Mouse (Mus musculus): ENCODE results near the gene Lamb2.

Gene Lamb2

DNA sequence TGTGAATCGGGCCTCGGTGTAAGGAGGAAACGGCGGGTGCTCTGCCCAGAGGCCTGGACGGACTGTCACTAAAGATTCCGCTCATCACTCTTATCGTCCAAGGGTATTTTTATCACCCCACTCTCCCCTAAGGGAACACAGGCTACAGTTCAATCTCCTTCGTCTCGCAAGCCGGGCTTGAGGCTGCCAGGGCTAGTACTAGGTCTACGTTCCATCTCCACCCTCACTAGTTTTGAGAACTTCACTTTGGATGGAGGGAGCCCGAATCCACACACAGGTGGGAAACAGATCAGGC, 11.7 kb downstream of the Lamb2 start:
- no peak for DNase-seq (ENCODE audit: low read depth, low spot score)

DNA sequence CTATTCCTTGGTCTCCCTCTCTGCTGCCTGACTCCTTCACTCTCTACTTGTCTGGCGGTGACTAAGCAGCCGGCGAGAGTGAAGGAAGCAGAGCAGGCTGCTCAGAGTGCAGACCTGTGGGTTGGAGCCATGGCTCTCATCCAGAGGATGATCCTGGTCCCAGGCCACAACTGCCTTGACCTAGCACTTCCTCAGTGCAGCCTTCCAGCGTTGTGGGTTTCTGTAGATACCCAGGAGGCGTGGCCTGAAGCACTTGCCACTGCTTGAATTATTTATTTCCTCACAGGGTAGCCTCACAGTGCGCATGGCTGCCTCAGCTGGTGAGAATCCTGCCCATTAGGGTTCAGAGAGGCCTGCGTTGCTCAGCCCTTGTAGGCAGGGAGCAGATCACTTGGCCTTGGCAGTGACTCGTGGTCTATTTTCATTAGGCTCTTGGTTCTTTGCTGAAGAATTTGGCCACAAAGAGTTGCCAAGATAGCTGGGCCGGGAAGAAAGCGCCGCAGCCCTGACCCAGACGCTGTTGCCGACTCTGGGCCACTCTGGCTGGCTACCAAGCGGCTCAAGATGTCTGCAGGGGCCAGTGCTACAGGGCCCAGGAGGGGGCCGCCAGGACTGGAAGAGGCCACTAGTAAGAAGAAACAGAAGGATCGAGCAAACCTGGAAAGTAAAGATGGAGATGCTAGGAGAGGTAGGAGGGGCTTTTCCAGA, 12.7 kb downstream of the Lamb2 start:
- peak; percentile 64 for DNase-seq (ENCODE audit: low read depth, low spot score)

DNA sequence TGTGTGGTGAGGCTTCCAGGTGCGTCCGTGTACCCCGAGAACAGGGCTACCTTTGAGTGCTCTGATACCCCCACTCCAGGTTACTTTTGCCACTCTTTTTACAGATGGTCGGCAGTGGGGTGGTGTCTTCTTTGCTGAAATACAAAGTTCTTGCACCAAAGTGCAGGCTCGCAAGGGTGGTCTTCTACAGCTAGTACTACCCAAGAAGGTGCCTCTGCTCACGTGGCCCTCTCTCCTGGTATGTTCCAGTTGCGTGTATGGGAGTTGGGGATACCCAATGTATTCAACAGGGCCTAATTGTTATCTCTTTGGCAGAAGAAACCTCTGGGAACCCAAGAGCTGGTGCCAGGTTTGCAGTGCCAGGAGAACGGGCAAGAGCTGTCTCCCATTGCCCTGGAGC, 13.7 kb downstream of the Lamb2 start:
- DNase-seq (ENCODE audit: low read depth, low spot score): no peak

DNA sequence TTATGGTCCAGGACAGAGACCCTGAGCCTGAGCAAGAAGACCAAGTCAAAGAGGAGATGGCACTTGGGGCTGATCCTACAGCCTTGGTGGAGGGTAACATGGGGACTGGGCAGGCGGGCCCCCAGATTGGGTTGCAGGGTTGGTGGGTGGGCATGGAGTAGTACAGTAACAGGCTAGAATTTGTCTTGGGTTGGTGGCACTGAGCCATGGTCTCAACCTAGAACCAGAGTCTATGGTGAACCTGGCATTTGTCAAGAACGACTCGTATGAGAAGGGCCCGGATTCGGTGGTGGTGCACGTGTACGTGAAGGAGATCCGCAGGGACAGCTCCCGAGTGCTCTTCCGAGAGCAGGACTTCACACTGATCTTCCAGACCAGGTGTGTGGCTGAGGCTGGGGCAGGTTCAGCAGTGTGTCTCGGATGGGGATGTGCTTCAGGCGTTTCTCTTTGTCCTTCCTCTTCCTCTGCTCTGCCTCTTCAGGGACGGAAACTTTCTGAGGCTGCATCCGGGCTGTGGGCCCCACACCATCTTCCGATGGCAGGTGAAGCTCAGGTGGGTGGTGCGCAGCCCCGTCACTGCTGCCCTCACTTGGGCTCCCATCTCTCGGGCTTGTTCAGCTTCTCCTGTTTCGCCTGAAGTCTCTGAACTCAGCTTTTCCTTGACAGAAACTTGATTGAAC, 14.8 kb downstream of the Lamb2 start:
- no peak for DNase-seq (ENCODE audit: low read depth, low spot score)

- no peak for DNase-seq (ENCODE audit: low read depth, low spot score)
These were observed 15.4 kb downstream of the Lamb2 start for GRCm38 (mm10) chr9:108494905-108495304.

- DNase-seq (ENCODE audit: low read depth, low spot score): no peak
These were observed 19.7 kb downstream of the Lamb2 start for GRCm38 (mm10) chr9:108499231-108499630.

- DNase-seq (ENCODE audit: low read depth, low spot score): no peak
These were observed 20.4 kb downstream of the Lamb2 start for GRCm38 (mm10) chr9:108499943-108500342.

- DNase-seq (ENCODE audit: low read depth, low spot score): no peak
These were observed 27.4 kb downstream of the Lamb2 start for GRCm38 (mm10) chr9:108506901-108507300.

DNA sequence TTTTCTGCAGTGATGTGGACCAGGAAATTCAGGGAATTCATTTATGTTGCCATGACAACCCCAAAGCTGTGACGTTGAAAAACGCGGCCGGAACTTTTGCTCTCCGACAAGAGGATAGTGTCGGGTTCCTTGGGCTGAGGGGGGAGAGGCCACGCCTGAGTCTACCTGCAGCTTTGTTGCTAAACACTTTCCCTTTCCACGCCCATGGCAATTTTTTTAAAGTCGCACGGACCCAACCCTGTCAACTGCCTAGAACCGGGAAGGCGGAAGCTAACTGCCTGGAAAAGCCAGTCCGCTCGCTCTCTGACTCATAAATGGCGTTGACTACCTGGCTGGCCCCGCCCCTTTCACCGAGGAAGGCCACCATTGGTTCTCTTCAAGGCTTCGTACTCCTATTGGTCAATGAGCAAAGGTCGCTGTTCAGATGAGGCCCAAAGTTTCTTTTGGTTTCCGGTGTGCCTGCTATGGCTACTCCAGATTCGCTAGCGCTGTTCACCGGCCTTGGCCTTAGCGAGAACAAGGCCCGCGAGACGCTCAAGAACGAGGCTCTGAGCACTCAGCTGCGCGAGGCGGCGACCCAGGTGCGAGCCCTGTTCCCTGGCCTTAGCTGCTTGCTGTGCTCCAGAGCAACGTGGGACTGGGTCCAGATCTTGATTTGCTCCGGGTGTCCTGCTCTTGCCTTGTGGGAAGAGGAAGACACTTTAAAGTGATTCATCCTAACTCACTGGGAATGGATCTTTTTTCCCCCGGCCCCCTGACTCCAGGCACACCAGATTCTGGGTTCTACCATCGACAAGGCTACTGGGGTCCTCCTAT, 28.3 kb downstream of the Lamb2 start, which contains the start of gene Qars:
Gene Qars, plus strand, starts transcription at position 88 of the 816 bp plus-strand sequence.
- DNase-seq (ENCODE audit: low read depth, low spot score): peak; percentile 98

GRCm38 (mm10) chr9:108508776-108509175, 29.2 kb downstream of the Lamb2 start:
- no peak for DNase-seq (ENCODE audit: low read depth, low spot score)

GRCm38 (mm10) chr9:108516380-108517251, 37.1 kb downstream of the Lamb2 start, which contains the start of gene Qrich1:
Gene Qrich1, plus strand, starts transcription at chr9:108516806.
- DNase-seq (ENCODE audit: low read depth, low spot score): peak; percentile 99

GRCm38 (mm10) chr9:108517253-108517930, 37.9 kb downstream of the Lamb2 start:
- DNase-seq (ENCODE audit: low read depth, low spot score): peak; percentile 90

- DNase-seq (ENCODE audit: low read depth, low spot score): peak; percentile 78
These were observed 38.4 kb downstream of the Lamb2 start for GRCm38 (mm10) chr9:108517931-108518332.

- DNase-seq (ENCODE audit: low read depth, low spot score): no peak
These were observed 42.1 kb downstream of the Lamb2 start for GRCm38 (mm10) chr9:108521604-108522003.

DNA sequence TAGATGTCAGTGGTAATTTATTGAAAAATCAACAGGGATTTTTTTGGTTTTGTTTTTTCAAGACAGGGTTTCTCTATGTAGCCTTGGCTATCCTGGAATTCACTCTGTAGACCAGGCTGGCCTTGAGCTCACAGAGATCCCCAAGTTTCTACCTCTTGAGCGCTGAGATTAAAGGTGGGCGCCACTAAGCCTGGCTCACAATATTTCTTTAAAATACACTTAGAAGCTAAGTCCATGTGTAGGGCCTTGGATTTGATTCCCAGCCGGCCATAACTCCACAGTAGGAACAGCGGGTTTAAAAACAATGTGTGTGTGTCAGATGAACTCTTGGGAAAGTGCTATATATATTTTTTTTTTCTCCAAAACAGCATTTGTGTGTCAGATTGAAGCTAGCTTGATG, 43.8 kb downstream of the Lamb2 start:
- DNase-seq (ENCODE audit: low read depth, low spot score): no peak

DNA sequence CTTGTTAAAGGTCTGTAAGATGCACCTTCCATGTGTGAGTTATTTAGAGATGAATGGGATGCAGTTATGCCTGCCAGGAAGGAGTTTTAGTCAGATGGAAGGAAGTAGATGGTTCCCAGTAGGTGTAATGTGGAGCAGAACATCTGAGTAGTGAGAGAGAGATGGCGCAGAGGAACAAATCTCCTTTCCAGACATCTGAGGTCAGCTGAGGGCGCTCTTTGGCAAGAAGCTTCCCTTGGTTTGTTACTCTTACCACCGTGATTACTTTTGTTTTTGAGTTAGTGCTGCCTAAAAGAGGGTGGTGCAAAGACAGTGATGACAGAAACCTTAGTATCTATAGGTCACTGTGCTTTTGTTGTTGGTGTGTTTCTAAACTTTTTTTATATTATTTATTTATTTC, 45.9 kb downstream of the Lamb2 start:
- no peak for DNase-seq (ENCODE audit: low read depth, low spot score)

DNA sequence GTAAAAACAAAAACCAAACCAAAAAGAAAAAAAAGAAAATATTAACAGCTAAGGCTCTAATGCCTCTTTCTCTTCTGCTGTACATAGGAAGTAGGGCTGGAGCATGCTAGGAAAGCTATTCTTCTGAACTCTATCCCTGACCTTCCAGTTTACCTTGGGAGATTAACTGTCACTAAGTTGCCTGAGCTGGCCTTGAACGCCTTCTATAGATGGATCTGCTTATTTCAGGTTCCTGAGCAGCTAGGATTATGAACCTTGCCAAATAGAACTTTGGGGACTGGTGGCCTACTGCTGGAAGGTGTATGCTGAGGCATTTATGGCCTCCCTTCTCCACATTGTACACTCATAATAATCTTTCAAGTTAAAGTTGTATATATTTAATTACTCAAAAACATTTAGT, 51.4 kb downstream of the Lamb2 start:
- no peak for DNase-seq (ENCODE audit: low read depth, low spot score)

- no peak for DNase-seq (ENCODE audit: low read depth, low spot score)
These were observed 52.0 kb downstream of the Lamb2 start for GRCm38 (mm10) chr9:108531496-108531895.

All from ES-CJ7 (cell line).